Mouse (Mus musculus): ENCODE data around the gene Gm21983.

Gm21983 gene

GRCm38 (mm10) chr7:27184964-27185363 is 4.1 kb upstream of the Gm21983 start:
- DNase-seq: peak; percentile 50

GRCm38 (mm10) chr7:27182498-27182897 is 1.6 kb upstream of the Gm21983 start:
- DNase-seq: no peak

GRCm38 (mm10) chr7:27180036-27180435 is 850 bp downstream of the Gm21983 start:
- no peak for DNase-seq

GRCm38 (mm10) chr7:27179217-27179918 is 1.5 kb downstream of the Gm21983 start:
- no peak for DNase-seq

GRCm38 (mm10) chr7:27178324-27179216 is 2.3 kb downstream of the Gm21983 start, which contains the start of gene Rab4b:
Gene Rab4b, minus strand, starts transcription at chr7:27178896.
- DNase-seq: peak; percentile 100

GRCm38 (mm10) chr7:27177942-27178323 is 3.0 kb downstream of the Gm21983 start:
- DNase-seq: no peak

GRCm38 (mm10) chr7:27174896-27175295 is 6.0 kb downstream of the Gm21983 start:
- DNase-seq: no peak

- no peak for DNase-seq
These were observed 6.4 kb downstream of the Gm21983 start for GRCm38 (mm10) chr7:27174496-27174895.

- no peak for DNase-seq
These were observed 9.9 kb downstream of the Gm21983 start for GRCm38 (mm10) chr7:27170981-27171380.

- DNase-seq: no peak
These were observed 12.5 kb downstream of the Gm21983 start for GRCm38 (mm10) chr7:27168371-27168770.

- DNase-seq: no peak
These were observed 13.3 kb downstream of the Gm21983 start for GRCm38 (mm10) chr7:27167475-27168094.

GRCm38 (mm10) chr7:27166614-27167474 is 14.0 kb downstream of the Gm21983 start, which contains the start of gene Egln2:
Gene Egln2, minus strand, starts transcription at chr7:27166802.
- peak; percentile 95 for DNase-seq

- peak; percentile 89 for DNase-seq
These were observed 14.7 kb downstream of the Gm21983 start for GRCm38 (mm10) chr7:27166229-27166613.

GRCm38 (mm10) chr7:27165696-27166095 is 15.2 kb downstream of the Gm21983 start:
- DNase-seq: peak; percentile 35

GRCm38 (mm10) chr7:27165007-27165655 is 15.8 kb downstream of the Gm21983 start:
- no peak for DNase-seq

- no peak for DNase-seq
These were observed 16.6 kb downstream of the Gm21983 start for GRCm38 (mm10) chr7:27164112-27164947.

- no peak for DNase-seq
These were observed 17.5 kb downstream of the Gm21983 start for GRCm38 (mm10) chr7:27163450-27163805.

GRCm38 (mm10) chr7:27162780-27163449 is 18.0 kb downstream of the Gm21983 start:
- no peak for DNase-seq

- no peak for DNase-seq
These were observed 19.1 kb downstream of the Gm21983 start for GRCm38 (mm10) chr7:27161744-27162143.

- DNase-seq: no peak
These were observed 20.0 kb downstream of the Gm21983 start for GRCm38 (mm10) chr7:27160921-27161320.

Measured in thymus, postnatal 25 days (tissue).